Mouse (Mus musculus) ES-E14 (cell line): Measurements from ENCODE around the gene Nfib.

Experiments
- CHD2 ChIP-seq: IDR thresholded peaks from 2 replicates; pipeline ENCODE4 v1.6.1; 2014; ENCODE audit warnings: mild to moderate bottlenecking, low read depth, low read length, inconsistent platforms
- ZC3H11A ChIP-seq: IDR thresholded peaks from 2 replicates; pipeline ENCODE4 v1.6.1; 2012; ENCODE audit warnings: low read depth, mild to moderate bottlenecking, inconsistent platforms, low read length, borderline replicate concordance

DNA sequence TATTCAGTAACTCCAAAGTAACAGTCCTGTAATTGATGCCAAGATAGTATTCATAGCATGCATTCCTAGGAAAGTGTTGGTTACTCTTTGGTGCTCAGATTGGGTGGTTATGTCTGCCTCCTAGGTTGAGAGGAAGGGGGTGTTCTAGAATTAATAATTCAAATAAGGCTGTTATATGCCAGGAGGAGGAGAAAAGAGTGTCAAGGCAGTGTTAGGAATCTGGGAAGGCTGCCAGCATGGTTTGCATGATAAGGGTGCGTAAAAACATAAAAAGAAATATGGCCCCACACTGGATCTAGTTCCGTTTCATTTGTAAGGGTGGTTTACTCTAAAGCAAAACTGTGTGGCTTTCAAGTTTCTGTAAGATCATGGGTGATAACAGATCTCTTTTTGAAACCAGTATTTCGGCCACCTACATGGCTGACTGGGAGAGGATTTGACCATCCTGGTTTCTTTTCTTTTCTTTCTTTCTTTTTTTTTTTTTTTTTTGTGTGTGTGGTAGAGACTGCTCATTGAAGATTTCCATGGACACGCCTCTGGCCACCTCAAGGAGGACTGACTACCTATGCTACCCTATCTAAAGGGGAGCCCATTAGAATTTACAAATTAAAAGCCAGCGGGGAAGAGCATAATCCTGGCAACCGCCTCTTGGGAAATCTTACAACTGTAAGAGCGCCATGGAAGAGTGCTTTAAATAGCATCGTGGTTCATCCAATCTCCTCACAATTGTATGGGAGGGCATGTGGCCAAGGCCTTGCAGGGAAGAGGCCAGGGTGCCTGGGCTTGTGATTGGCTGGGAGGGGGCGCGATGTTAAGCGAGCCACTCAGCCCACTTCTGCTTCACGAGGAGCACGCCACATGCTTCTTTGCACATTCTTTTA is 132.9 kb downstream of the Nfib start:
- TF ChIP-seq CHD2 (no peak), ZC3H11A (no peak)
